Mouse (Mus musculus) frontal cortex, adult 2 months (tissue): ENCODE data around the gene Gm20458. TPM values are rescaled to one million over a fixed set of nuclear protein-coding genes. Genes with fewer than 3 reads are reported as not detected.

ENCODE experiments used
- DNase-seq, 2 experiments: peaks; one replicate each; pipeline ENCODE4 v3.0.0; 2022; ENCODE audit warnings: low spot score in 1 of 2; ENCODE audit errors: extremely low spot score in 1 of 2
- polyA plus RNA-seq: library from polyadenylated mRNA; depleted of rRNA; stranded (reverse); fragments of >200 nt; gene quantifications from 2 replicates; pipeline ENCODE4 v1.2.3, GENCODE M21; 2012

The Gm20458 gene
- polyA plus RNA-seq, 1 experiment = 10.0 TPM

GRCm38 (mm10) chr2:164496331-164496730 lies 35.6 kb downstream of the Gm20458 start:
- DNase-seq = no peak

- DNase-seq = peak; percentile 75 to 93
These were observed 36.3 kb downstream of the Gm20458 start, which contains the start of gene Pigt for GRCm38 (mm10) chr2:164496847-164497690. Gene Pigt, plus strand, starts transcription at chr2:164497520.

GRCm38 (mm10) chr2:164497691-164498268 lies 37.0 kb downstream of the Gm20458 start:
- no peak for DNase-seq

GRCm38 (mm10) chr2:164499317-164499716 lies 38.5 kb downstream of the Gm20458 start:
- DNase-seq = no peak

- DNase-seq = no peak
These were observed 39.7 kb downstream of the Gm20458 start for GRCm38 (mm10) chr2:164500511-164500910.

- no peak for DNase-seq
These were observed 44.2 kb downstream of the Gm20458 start for GRCm38 (mm10) chr2:164504919-164505318.

GRCm38 (mm10) chr2:164505619-164506347 lies 45.0 kb downstream of the Gm20458 start:
- no peak for DNase-seq

GRCm38 (mm10) chr2:164507811-164508210 lies 47.0 kb downstream of the Gm20458 start:
- no peak for DNase-seq

GRCm38 (mm10) chr2:164510621-164511190 lies 49.9 kb downstream of the Gm20458 start:
- no peak for DNase-seq

GRCm38 (mm10) chr2:164512121-164512909 lies 51.5 kb downstream of the Gm20458 start:
- no peak for DNase-seq

GRCm38 (mm10) chr2:164513389-164513788 lies 52.6 kb downstream of the Gm20458 start:
- no peak for DNase-seq

- DNase-seq = no peak
These were observed 54.1 kb downstream of the Gm20458 start for GRCm38 (mm10) chr2:164514916-164515315.

- DNase-seq = peak in 1 of 2 experiments; percentile 22
These were observed 55.1 kb downstream of the Gm20458 start for GRCm38 (mm10) chr2:164515897-164516296.

GRCm38 (mm10) chr2:164516592-164516991 lies 55.8 kb downstream of the Gm20458 start:
- no peak for DNase-seq

GRCm38 (mm10) chr2:164517485-164518221 lies 56.9 kb downstream of the Gm20458 start:
- peak in 1 of 2 experiments; percentile 63 for DNase-seq

- DNase-seq = peak in 1 of 2 experiments; percentile 31
These were observed 57.8 kb downstream of the Gm20458 start for GRCm38 (mm10) chr2:164518266-164519170.

- DNase-seq = no peak
These were observed 58.4 kb downstream of the Gm20458 start for GRCm38 (mm10) chr2:164519171-164519526.

GRCm38 (mm10) chr2:164520782-164521181 lies 60.0 kb downstream of the Gm20458 start:
- peak in 1 of 2 experiments; percentile 32 for DNase-seq
